Mouse (Mus musculus): ENCODE measurements around the gene Spint5. TPM values are rescaled to one million over a fixed set of nuclear protein-coding genes. Genes with fewer than 3 reads are reported as not detected.

The Spint5 gene
- total RNA-seq, 2 experiments from 2014 or later, result not detected

Other genes with a start within 250 kb of the Spint5 start
Only the 30 nearest of the 31 such genes appear.
- not detected in 2 replicates for gene Trp53tg5, start 241.6 kb upstream of the Spint5 start, total RNA-seq (2014; fragmentation: Nextera tagmentation)
- not detected in 2 replicates for gene Trp53tg5, start 241.6 kb upstream of the Spint5 start, total RNA-seq (2017)
- gene Dbndd2, start 229.2 kb upstream of the Spint5 start, total RNA-seq (2014; fragmentation: Nextera tagmentation), result 2.4 TPM in 2 replicates
- gene Dbndd2, start 229.2 kb upstream of the Spint5 start, total RNA-seq (2017), result 2.9 TPM in 1 of 2 replicates, not detected in the other
- gene Pigt, start 217.8 kb upstream of the Spint5 start, total RNA-seq (2014; fragmentation: Nextera tagmentation), result 76.4 and 89.3 TPM in 2 replicates
- gene Pigt, start 217.8 kb upstream of the Spint5 start, total RNA-seq (2017), result 16.3 and 36.6 TPM in 2 replicates
- gene Wfdc2, start 152.9 kb upstream of the Spint5 start, total RNA-seq (2014; fragmentation: Nextera tagmentation), result not detected in 2 replicates
- gene Wfdc2, start 152.9 kb upstream of the Spint5 start, total RNA-seq (2017), result not detected in 2 replicates
- gene Spint3, start 141.8 kb upstream of the Spint5 start, total RNA-seq (2014; fragmentation: Nextera tagmentation), result not detected in 2 replicates
- not detected in 2 replicates for gene Spint3, start 141.8 kb upstream of the Spint5 start, total RNA-seq (2017)
- not detected in 2 replicates for gene Wfdc6a, start 129.9 kb upstream of the Spint5 start, total RNA-seq (2014; fragmentation: Nextera tagmentation)
- gene Wfdc6a, start 129.9 kb upstream of the Spint5 start, total RNA-seq (2017), result not detected in 2 replicates
- not detected in 2 replicates for gene Eppin, start 121.7 kb upstream of the Spint5 start, total RNA-seq (2014; fragmentation: Nextera tagmentation)
- not detected in 2 replicates for gene Eppin, start 121.7 kb upstream of the Spint5 start, total RNA-seq (2017)
- not detected in 2 replicates for gene Wfdc6b, start 101.8 kb upstream of the Spint5 start, total RNA-seq (2014; fragmentation: Nextera tagmentation)
- not detected in 2 replicates for gene Wfdc6b, start 101.8 kb upstream of the Spint5 start, total RNA-seq (2017)
- not detected in 2 replicates for gene Wfdc8, start 101.7 kb upstream of the Spint5 start, total RNA-seq (2014; fragmentation: Nextera tagmentation)
- gene Wfdc8, start 101.7 kb upstream of the Spint5 start, total RNA-seq (2017), result not detected in 2 replicates
- not detected in 2 replicates for gene Wfdc16, start 76.5 kb upstream of the Spint5 start, total RNA-seq (2014; fragmentation: Nextera tagmentation)
- not detected in 2 replicates for gene Wfdc16, start 76.5 kb upstream of the Spint5 start, total RNA-seq (2017)
- gene Wfdc10, start 59.3 kb upstream of the Spint5 start, total RNA-seq (2014; fragmentation: Nextera tagmentation), result not detected in 2 replicates
- not detected in 2 replicates for gene Wfdc10, start 59.3 kb upstream of the Spint5 start, total RNA-seq (2017)
- gene Wfdc9, start 58.7 kb upstream of the Spint5 start, total RNA-seq (2014; fragmentation: Nextera tagmentation), result not detected in 2 replicates
- gene Wfdc9, start 58.7 kb upstream of the Spint5 start, total RNA-seq (2017), result not detected in 2 replicates
- not detected in 2 replicates for gene Wfdc11, start 41.2 kb upstream of the Spint5 start, total RNA-seq (2014; fragmentation: Nextera tagmentation)
- gene Wfdc11, start 41.2 kb upstream of the Spint5 start, total RNA-seq (2017), result not detected in 2 replicates
- gene Wfdc13, start 30.2 kb upstream of the Spint5 start, total RNA-seq (2014; fragmentation: Nextera tagmentation), result not detected in 2 replicates
- gene Wfdc13, start 30.2 kb upstream of the Spint5 start, total RNA-seq (2017), result not detected in 2 replicates
- gene Spint4, start 16.8 kb upstream of the Spint5 start, total RNA-seq (2014; fragmentation: Nextera tagmentation), result not detected in 2 replicates
- gene Spint4, start 16.8 kb upstream of the Spint5 start, total RNA-seq (2017), result not detected in 2 replicates
- gene Wfdc3, start 30.6 kb downstream of the Spint5 start, total RNA-seq (2014; fragmentation: Nextera tagmentation), result 2.0 TPM in 1 of 2 replicates, not detected in the other
- gene Wfdc3, start 30.6 kb downstream of the Spint5 start, total RNA-seq (2017), result not detected in 2 replicates
- 28.7 and 37.2 TPM in 2 replicates for gene Dnttip1, start 30.7 kb downstream of the Spint5 start, total RNA-seq (2014; fragmentation: Nextera tagmentation)
- gene Dnttip1, start 30.7 kb downstream of the Spint5 start, total RNA-seq (2017), result 24.5 and 26.2 TPM in 2 replicates
- 194 and 207 TPM in 2 replicates for gene Ube2c, start 54.6 kb downstream of the Spint5 start, total RNA-seq (2014; fragmentation: Nextera tagmentation)
- gene Ube2c, start 54.6 kb downstream of the Spint5 start, total RNA-seq (2017), result 90.6 and 159 TPM in 2 replicates
- not detected in 2 replicates for gene Tnnc2, start 64.7 kb downstream of the Spint5 start, total RNA-seq (2014; fragmentation: Nextera tagmentation)
- gene Tnnc2, start 64.7 kb downstream of the Spint5 start, total RNA-seq (2017), result not detected in 2 replicates
- 0.11 and 7.6 TPM in 2 replicates for gene Snx21, start 70.5 kb downstream of the Spint5 start, total RNA-seq (2014; fragmentation: Nextera tagmentation)
- gene Snx21, start 70.5 kb downstream of the Spint5 start, total RNA-seq (2017), result 0.33 TPM in 1 of 2 replicates, not detected in the other
- 15.5 and 26.4 TPM in 2 replicates for gene Acot8, start 89.6 kb downstream of the Spint5 start, total RNA-seq (2014; fragmentation: Nextera tagmentation)
- 10.1 and 17.6 TPM in 2 replicates for gene Acot8, start 89.6 kb downstream of the Spint5 start, total RNA-seq (2017)
- gene Zswim3, start 89.8 kb downstream of the Spint5 start, total RNA-seq (2014; fragmentation: Nextera tagmentation), result 6.8 and 6.9 TPM in 2 replicates
- gene Zswim3, start 89.8 kb downstream of the Spint5 start, total RNA-seq (2017), result 1.8 and 4.4 TPM in 2 replicates
- gene Zswim1, start 107.4 kb downstream of the Spint5 start, total RNA-seq (2014; fragmentation: Nextera tagmentation), result 11.0 and 14.2 TPM in 2 replicates
- gene Zswim1, start 107.4 kb downstream of the Spint5 start, total RNA-seq (2017), result 2.5 and 3.3 TPM in 2 replicates
- not detected in 2 replicates for gene Spata25, start 113.2 kb downstream of the Spint5 start, total RNA-seq (2014; fragmentation: Nextera tagmentation)
- not detected in 2 replicates for gene Spata25, start 113.2 kb downstream of the Spint5 start, total RNA-seq (2017)
- gene Ctsa, start 117.6 kb downstream of the Spint5 start, total RNA-seq (2014; fragmentation: Nextera tagmentation), result 63.5 and 87.0 TPM in 2 replicates
- 40.0 and 58.0 TPM in 2 replicates for gene Ctsa, start 117.6 kb downstream of the Spint5 start, total RNA-seq (2017)
- gene Neurl2, start 118.2 kb downstream of the Spint5 start, total RNA-seq (2014; fragmentation: Nextera tagmentation), result 0.26 and 1.8 TPM in 2 replicates
- gene Neurl2, start 118.2 kb downstream of the Spint5 start, total RNA-seq (2017), result 2.3 TPM in 1 of 2 replicates, not detected in the other
- gene Pltp, start 142.4 kb downstream of the Spint5 start, total RNA-seq (2014; fragmentation: Nextera tagmentation), result not detected in 2 replicates
- not detected in 2 replicates for gene Pltp, start 142.4 kb downstream of the Spint5 start, total RNA-seq (2017)
- gene Pcif1, start 164.0 kb downstream of the Spint5 start, total RNA-seq (2014; fragmentation: Nextera tagmentation), result 59.0 and 61.7 TPM in 2 replicates
- 13.2 and 16.3 TPM in 2 replicates for gene Pcif1, start 164.0 kb downstream of the Spint5 start, total RNA-seq (2017)
- gene Zfp335, start 196.5 kb downstream of the Spint5 start, total RNA-seq (2014; fragmentation: Nextera tagmentation), result 23.5 and 27.2 TPM in 2 replicates
- 5.8 and 8.6 TPM in 2 replicates for gene Zfp335, start 196.5 kb downstream of the Spint5 start, total RNA-seq (2017)
- 7.1 TPM in 1 of 2 replicates, not detected in the other for gene Mmp9, start 225.5 kb downstream of the Spint5 start, total RNA-seq (2014; fragmentation: Nextera tagmentation)
- gene Mmp9, start 225.5 kb downstream of the Spint5 start, total RNA-seq (2017), result 0.65 and 2.0 TPM in 2 replicates

Measured in megakaryocyte-erythroid progenitor cell, adult 5-6 weeks (primary cell).